26 mouse cellular contexts compared by ENCODE assay signal in the genomic region with DNA sequence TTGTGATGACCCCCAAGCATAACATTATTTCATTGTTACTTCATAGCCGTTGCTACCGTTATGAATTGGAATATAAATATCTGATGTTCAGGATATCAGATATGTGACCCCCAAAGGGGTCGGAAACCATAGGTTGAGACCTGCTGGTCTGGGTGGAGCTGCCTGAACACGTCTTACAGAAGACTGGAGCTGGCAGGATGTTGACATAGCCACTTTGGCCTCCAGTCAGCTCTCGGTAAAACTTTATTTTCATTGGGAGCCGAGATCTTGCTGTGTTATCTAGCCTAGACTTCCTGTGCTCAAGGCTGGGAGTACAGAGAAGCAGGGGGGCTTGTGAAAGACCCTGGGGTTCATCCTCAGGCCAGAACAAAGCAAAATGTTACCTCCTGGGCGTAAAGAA.
DNase-seq lines count a peak whose midpoint lies in the region; ATAC-seq and TF ChIP-seq lines count a peak whose summit lies in the region.
"Had no signal": no experiment of that assay in that cellular context is flagged by ENCODE, and none has a peak within 500 bp of the region (broad histone marks: within the 10 kb centered on the region; RNA-seq: fewer than 3 reads in every experiment).

No protein-coding gene starts in this region.

- H3K4me2 ChIP-seq in heart, embryonic 11.5 days = no peak overlapping the region
- no peak overlapping the region for H3K4me2 ChIP-seq in heart, postnatal 0 days (ENCODE audit: low read depth, low read length)
- H3K4me2 ChIP-seq in lung, postnatal 0 days (replicated peaks; ENCODE audit: low read depth, low read length) = no peak overlapping the region
- H3K4me2 ChIP-seq: hindbrain, embryonic 15.5 days; limb, embryonic 12.5 days; liver, embryonic 15.5 days had no signal

- WGBS in heart, embryonic 11.5 days (ENCODE audit: insufficient replicate concordance) = 39% methylated on average over 7 of the region's 7 CpGs
- WGBS in heart, adult 2 months = 41% methylated on average over 7 of the region's 7 CpGs
- 45% methylated on average over 7 of the region's 7 CpGs for WGBS in heart, postnatal 0 days
- WGBS in lung, postnatal 0 days = 11% methylated on average over 7 of the region's 7 CpGs

- TF ChIP-seq EP300 in heart, adult 2 months (IDR thresholded peaks at IDR 0.05; ENCODE audit: insufficient read depth, low read depth, low read length) = no peak
- TF ChIP-seq EP300 in heart, postnatal 0 days (IDR thresholded peaks at IDR 0.05; ENCODE audit: low read depth) = no peak
- no peak for TF ChIP-seq EP300 in lung, postnatal 0 days (IDR thresholded peaks at IDR 0.05)

- H3K9ac ChIP-seq in heart, embryonic 11.5 days (ENCODE audit: low read depth, low read length) = no peak overlapping the region
- no peak overlapping the region for H3K9ac ChIP-seq in heart, adult 2 months (ENCODE audit: low read depth, low read length)
- H3K9ac ChIP-seq in heart, postnatal 0 days (replicated peaks; ENCODE audit: low read depth, low read length) = no peak overlapping the region
- no peak overlapping the region for H3K9ac ChIP-seq in lung, postnatal 0 days (replicated peaks; ENCODE audit: low read depth)
- H3K9ac ChIP-seq: hindbrain, embryonic 15.5 days; limb, embryonic 12.5 days; liver, embryonic 15.5 days had no signal

- no peaks in the 10 kb centered on the region for H3K79me2 ChIP-seq in heart, adult 2 months (replicated peaks; ENCODE audit: control insufficient read depth, insufficient read depth, low read length)

- TF ChIP-seq POLR2A in heart, adult 2 months (IDR thresholded peaks at IDR 0.05; ENCODE audit: insufficient read depth, low read depth, low read length) = no peak

- H3K27me3 ChIP-seq in heart, embryonic 11.5 days (ENCODE audit: control insufficient read depth, insufficient read depth, low read length) = no peaks in the 10 kb centered on the region
- no peaks in the 10 kb centered on the region for H3K27me3 ChIP-seq in heart, adult 2 months (ENCODE audit: control insufficient read depth, insufficient read depth, low read length)
- H3K27me3 ChIP-seq in heart, postnatal 0 days (ENCODE audit: control insufficient read depth, insufficient read depth, low read length) = no peaks in the 10 kb centered on the region
- H3K27me3 ChIP-seq in lung, postnatal 0 days (replicated peaks; ENCODE audit: insufficient read depth, low read length) = no peaks in the 10 kb centered on the region
- H3K27me3 ChIP-seq: hindbrain, embryonic 15.5 days; limb, embryonic 12.5 days; Patski had no signal

- peaks cover 36% of the 10 kb centered on the region for H3K4me1 ChIP-seq in heart, embryonic 11.5 days (ENCODE audit: control insufficient read depth, insufficient read depth, low read length)
- H3K4me1 ChIP-seq in heart, adult 2 months (ENCODE audit: control insufficient read depth, insufficient read depth, low read length) = peaks cover 2% of the 10 kb centered on the region; the same call in 1 of the 2 replicates
- peaks cover 23% of the 10 kb centered on the region for H3K4me1 ChIP-seq in heart, postnatal 0 days (ENCODE audit: control insufficient read depth, insufficient read depth)
- peaks cover 17% of the 10 kb centered on the region for H3K4me1 ChIP-seq in lung, postnatal 0 days (ENCODE audit: insufficient read depth, low read depth, low read length)

- DNase-seq in heart, adult 2 months = no peak
- DNase-seq in heart, postnatal 0 days (ENCODE audit: low spot score) = no peak
- no peak for DNase-seq in heart, adult 11 months
- DNase-seq in lung, postnatal 0 days (ENCODE audit: low spot score) = peak; percentile 68
- DNase-seq in lung, postnatal 14 days = no peak
- peak; percentile 28 for DNase-seq in fat pad, adult 2 months (ENCODE audit: extremely low read depth, low read depth, low spot score)
- DNase-seq in thymus, postnatal 36 days = no peak
- DNase-seq: adrenal gland, postnatal 14 days; cerebellum, adult 11 months; cerebellum, adult 9-10 months; cerebellum, postnatal 36 days; gastrocnemius, postnatal 25 days; kidney, adult 11 months; midbrain, embryonic 14.5 days; right cerebral cortex, postnatal 14 days; thymus, postnatal 14 days had no signal

- intact Hi-C loops in heart, adult 2 months (cut with DNase I) = no loop called here

- H3K36me3 ChIP-seq in heart, embryonic 11.5 days (ENCODE audit: control insufficient read depth, insufficient read depth, low read length) = no peaks in the 10 kb centered on the region; the same call in 1 of the 2 replicates
- no peaks in the 10 kb centered on the region for H3K36me3 ChIP-seq in heart, adult 2 months (ENCODE audit: control insufficient read depth, insufficient read depth, low read length)
- H3K36me3 ChIP-seq in heart, postnatal 0 days (replicated peaks; ENCODE audit: control insufficient read depth, insufficient read depth, low read length) = no peaks in the 10 kb centered on the region
- H3K36me3 ChIP-seq in lung, postnatal 0 days (ENCODE audit: insufficient read depth, low read length) = no peaks in the 10 kb centered on the region
- H3K36me3 ChIP-seq: hindbrain, embryonic 15.5 days; liver, embryonic 15.5 days had no signal

- H3K9me3 ChIP-seq in heart, embryonic 11.5 days (replicated peaks; ENCODE audit: control insufficient read depth, low read length) = no peaks in the 10 kb centered on the region
- H3K9me3 ChIP-seq in heart, postnatal 0 days (replicated peaks; ENCODE audit: control insufficient read depth, low read length) = no peaks in the 10 kb centered on the region
- no peaks in the 10 kb centered on the region for H3K9me3 ChIP-seq in lung, postnatal 0 days (ENCODE audit: low read length)
- H3K9me3 ChIP-seq: hindbrain, embryonic 10.5 days; hindbrain, embryonic 15.5 days; limb, embryonic 12.5 days; liver, embryonic 15.5 days had no signal

- H3K4me3 ChIP-seq in heart, embryonic 11.5 days (ENCODE audit: low read depth, low read length) = no peak overlapping the region
- H3K4me3 ChIP-seq in heart, adult 2 months = no peak overlapping the region
- H3K4me3 ChIP-seq in heart, postnatal 0 days (ENCODE audit: low read depth, low read length) = no peak overlapping the region
- no peak overlapping the region for H3K4me3 ChIP-seq in lung, postnatal 0 days (ENCODE audit: low read depth, low read length)
- H3K4me3 ChIP-seq: hindbrain, embryonic 10.5 days; hindbrain, embryonic 15.5 days; layer of hippocampus, adult 2 months; left cerebral cortex, adult 2 months; limb, embryonic 12.5 days; liver, embryonic 15.5 days had no signal

- peak overlapping the region; percentile 57; the same call in 1 of the 2 replicates for H3K27ac ChIP-seq in heart, embryonic 11.5 days (ENCODE audit: low read depth, low read length)
- no peak overlapping the region for H3K27ac ChIP-seq in heart, adult 2 months
- peak overlapping the region; percentile 38 for H3K27ac ChIP-seq in heart, postnatal 0 days (ENCODE audit: low read depth)
- peak overlapping the region; percentile 21; the same call in 1 of the 2 replicates for H3K27ac ChIP-seq in lung, postnatal 0 days (ENCODE audit: low read length)
- H3K27ac ChIP-seq: hindbrain, embryonic 10.5 days; hindbrain, embryonic 15.5 days; layer of hippocampus, adult 2 months; left cerebral cortex, adult 2 months; limb, embryonic 12.5 days; liver, embryonic 15.5 days had no signal

- no peak for ATAC-seq in heart, embryonic 11.5 days (replicated peaks; ENCODE audit: insufficient number of reproducible peaks, low FRiP score, low TSS enrichment)
- ATAC-seq in heart, postnatal 0 days (ENCODE audit: insufficient read depth, low read depth) = no peak
- no peak for ATAC-seq in lung, postnatal 0 days
- ATAC-seq: forebrain, embryonic 14.5 days; inflammation-experienced regulatory T-cells, adult 6 months; Patski had no signal

- TF ChIP-seq CTCF in heart, adult 2 months (IDR thresholded peaks at IDR 0.05) = no peak
- no peak for TF ChIP-seq CTCF in heart, postnatal 0 days (IDR thresholded peaks at IDR 0.05; ENCODE audit: low read depth)
- TF ChIP-seq CTCF in lung, postnatal 0 days (IDR thresholded peaks at IDR 0.05) = no peak

Comparison
In these comparisons a context has a peak if more than half of its experiments do, and no peak if none do; other contexts are left out.
1. DNase-seq: peak in lung, postnatal 0 days (single experiment) and fat pad, adult 2 months (single experiment); none in heart, adult 2 months (0 of 2), heart, postnatal 0 days (single experiment), heart, adult 11 months (single experiment), lung, postnatal 14 days (single experiment) and thymus, postnatal 36 days (0 of 2).